20 mouse cellular contexts compared by ENCODE assay signal in genomic region chr4:154021432-154021831, GRCm38 (mm10). TPM values are rescaled to one million over a fixed set of nuclear protein-coding genes. Genes with fewer than 3 reads are reported as not detected.
DNase-seq lines count a peak whose midpoint lies in the region; TF ChIP-seq lines count a peak whose summit lies in the region.
"Had no signal": no experiment of that assay in that cellular context is flagged by ENCODE, and none has a peak within 500 bp of the region (broad histone marks: within the 10 kb centered on the region; RNA-seq: fewer than 3 reads in every experiment).

No protein-coding gene starts in this region.

- intact Hi-C loops in heart, postnatal 14 days (cut with DNase I) = no loop called here
- intact Hi-C loops in left cerebral cortex, postnatal 4 days (cut with DNase I) = no loop called here

- H3K4me1 ChIP-seq in thymus, adult 2 months (replicated peaks; ENCODE audit: control insufficient read depth, insufficient read depth, low read length) = 0 out of 2 replicates have a peak, but pooled peaks cover 5% of the 10 kb centered on the region

- peaks cover 37% of the 10 kb centered on the region for H3K36me3 ChIP-seq in thymus, adult 2 months (ENCODE audit: control insufficient read depth, insufficient read depth, low read length)

- no peak overlapping the region for H3K4me3 ChIP-seq in thymus, adult 2 months (ENCODE audit: control insufficient read depth, insufficient read depth, low read length)
- H3K4me3 ChIP-seq: midbrain, embryonic 13.5 days; neural tube, embryonic 12.5 days had no signal

- no peaks in the 10 kb centered on the region for H3K27me3 ChIP-seq in thymus, adult 2 months (ENCODE audit: control insufficient read depth, insufficient read depth, low read length)

- DNase-seq in heart, postnatal 4 days = peak; percentile 35
- DNase-seq in heart, postnatal 14 days = no peak
- DNase-seq in right cerebral cortex, postnatal 4 days = peak; percentile 25
- DNase-seq in right cerebral cortex, postnatal 36 days (ENCODE audit: low spot score in 2 of 2) = no peak
- peak; percentile 76 to 78 for DNase-seq in kidney, postnatal 36 days
- no peak for DNase-seq in spleen, postnatal 4 days (ENCODE audit: low spot score in 2 of 2)
- DNase-seq in thymus, adult 2 months = no peak
- DNase-seq in left cerebral cortex, postnatal 4 days = no peak
- DNase-seq: cerebellum, adult 11-12 months; embryo, embryonic 11 days; heart, postnatal 36 days; layer of hippocampus, adult 9-11 months; retina, postnatal 1 day had no signal

- WGBS in thymus, adult 2 months = 97% methylated on average over 9 of the region's 9 CpGs

- no peak for TF ChIP-seq CTCF in thymus, adult 2 months (IDR thresholded peaks at IDR 0.05; ENCODE audit: borderline replicate concordance, control insufficient read depth, extremely low read depth, insufficient read depth, low read length, poor library complexity)

- no peak overlapping the region for H3K27ac ChIP-seq in thymus, adult 2 months (ENCODE audit: control insufficient read depth, insufficient read depth, low read length)
- H3K27ac ChIP-seq: midbrain, embryonic 13.5 days; neural tube, embryonic 12.5 days had no signal

- TF ChIP-seq POLR2A in thymus, adult 2 months (IDR thresholded peaks at IDR 0.05; ENCODE audit: control insufficient read depth, extremely low read depth, insufficient read depth, low read length, poor library complexity) = no peak

RNA-seq across cellular contexts. Expression of gene Smim1, which starts 4.6 kb away (rescaled TPM):
- 10 to 100 TPM; 11.7 to 14.8 TPM for total RNA-seq in heart, postnatal 4 days (2021)
- total RNA-seq in heart, postnatal 14 days (2021) = 1 to 10 TPM; 5.8 to 7.0 TPM
- polyA plus RNA-seq in thymus, adult 2 months (2012; rRNA removed) = 12.0 and 24.3 TPM in 2 replicates
- total RNA-seq in left cerebral cortex, postnatal 4 days (2021) = 1 to 10 TPM; 2.0 to 2.1 TPM

RNA-seq across cellular contexts. Expression of gene Lrrc47, which starts 9.9 kb away (rescaled TPM):
- 10 to 100 TPM; 45.8 to 46.7 TPM for total RNA-seq in heart, postnatal 4 days (2021)
- 10 to 100 TPM; 33.8 to 36.3 TPM for total RNA-seq in heart, postnatal 14 days (2021)
- 118 and 144 TPM in 2 replicates for polyA plus RNA-seq in thymus, adult 2 months (2012; rRNA removed)
- total RNA-seq in left cerebral cortex, postnatal 4 days (2021) = 10 to 100 TPM; 54.2 to 59.9 TPM

RNA-seq across cellular contexts. Expression of gene Ccdc27, which starts 21.0 kb away (rescaled TPM):
- total RNA-seq in heart, postnatal 4 days (2021) = not detected
- not detected for total RNA-seq in heart, postnatal 14 days (2021)
- polyA plus RNA-seq in thymus, adult 2 months (2012; rRNA removed) = 0.05 and 0.08 TPM in 2 replicates
- total RNA-seq in left cerebral cortex, postnatal 4 days (2021) = under 1 TPM; 0.22 to 0.30 TPM
- total RNA-seq: heart, adult 8-10 months; heart, postnatal 36 days; left cerebral cortex, postnatal 36 days had no signal
- polyA plus RNA-seq: C2C12; lung, embryonic 16.5 days; midbrain, embryonic 13.5 days; neural tube, embryonic 12.5 days; thymus, postnatal 0 days had no signal

RNA-seq across cellular contexts. Expression of gene Cep104, which starts 46.4 kb away (rescaled TPM):
- total RNA-seq in heart, postnatal 4 days (2021) = 10 to 100 TPM; 24.1 to 26.4 TPM
- 10 to 100 TPM; 25.1 to 26.4 TPM for total RNA-seq in heart, postnatal 14 days (2021)
- 24.5 and 24.6 TPM in 2 replicates for polyA plus RNA-seq in thymus, adult 2 months (2012; rRNA removed)
- total RNA-seq in left cerebral cortex, postnatal 4 days (2021) = 10 to 100 TPM; 22.5 to 23.1 TPM

RNA-seq across cellular contexts. Expression of gene Dffb, which starts 46.5 kb away (rescaled TPM):
- total RNA-seq in heart, postnatal 4 days (2021) = 1 to 10 TPM; 5.8 to 6.2 TPM
- 1 to 10 TPM; 3.7 to 4.9 TPM for total RNA-seq in heart, postnatal 14 days (2021)
- 50.1 and 54.6 TPM in 2 replicates for polyA plus RNA-seq in thymus, adult 2 months (2012; rRNA removed)
- 10 to 100 TPM; 15.1 to 17.0 TPM for total RNA-seq in left cerebral cortex, postnatal 4 days (2021)

Comparison
In these comparisons a context has a peak if more than half of its experiments do, and no peak if none do; other contexts are left out.
1. DNase-seq: peak in heart, postnatal 4 days (single experiment), right cerebral cortex, postnatal 4 days (single experiment) and kidney, postnatal 36 days (2 of 2); none in heart, postnatal 14 days (0 of 2), right cerebral cortex, postnatal 36 days (0 of 2), spleen, postnatal 4 days (0 of 2), thymus, adult 2 months (single experiment) and left cerebral cortex, postnatal 4 days (single experiment).